Comparison of ENCODE assay signal across 8 mouse cellular contexts in genomic region chr17:45574129-45574761, GRCm38 (mm10). TPM values are rescaled to one million over a fixed set of nuclear protein-coding genes. Genes with fewer than 3 reads are reported as not detected.
DNase-seq lines count a peak whose midpoint lies in the region; ATAC-seq and TF ChIP-seq lines count a peak whose summit lies in the region.

No protein-coding gene starts in this region.

- H3K79me2 ChIP-seq in CH12.LX (replicated peaks; ENCODE audit: control insufficient read depth, extremely low read depth, insufficient read depth, poor library complexity, severe bottlenecking) = peaks cover 38% of the 10 kb centered on the region

- in situ Hi-C loops in CH12.LX (cut with MboI; ENCODE audit: low pct_ligation_motif_present, low pct_unique_long_range_greater_than_20kb, low sequenced_read_pairs) = no loop called here

- peaks cover 25 to 31% of the 10 kb centered on the region in 2 experiments for H3K36me3 ChIP-seq in CH12.LX (replicated peaks in 1 of 2; ENCODE audit: control insufficient read depth in 1 of 2, insufficient read depth in 1 of 2, low read length in 1 of 2)
- peaks cover 23% of the 10 kb centered on the region for H3K36me3 ChIP-seq in forebrain, embryonic 16.5 days (ENCODE audit: control insufficient read depth, insufficient read depth)
- peaks cover 25% of the 10 kb centered on the region for H3K36me3 ChIP-seq in neural tube, embryonic 15.5 days
- H3K36me3 ChIP-seq in thymus, adult 2 months (ENCODE audit: control insufficient read depth, insufficient read depth, low read length) = peaks cover 25% of the 10 kb centered on the region

- TF ChIP-seq POLR2A in CH12.LX (IDR thresholded peaks at IDR 0.05; ENCODE audit: low read depth, low read length) = 0 out of 2 replicates have a peak, but pooled peaks have one; percentile 15
- TF ChIP-seq POLR2A in thymus, adult 2 months (IDR thresholded peaks at IDR 0.05; ENCODE audit: control insufficient read depth, extremely low read depth, insufficient read depth, low read length, poor library complexity) = no peak

- peak; percentile 79 for ATAC-seq in forebrain, embryonic 16.5 days
- ATAC-seq in hematopoietic stem cell, adult 5-6 weeks (replicated peaks in 1 of 2; ENCODE audit: insufficient read depth in 1 of 2, low FRiP score in 2 of 2, low TSS enrichment in 1 of 2, low read depth in 1 of 2, poor library complexity in 2 of 2, severe bottlenecking in 2 of 2) = peak; percentile 27 to 33
- ATAC-seq in neural tube, embryonic 15.5 days (ENCODE audit: low FRiP score) = peak; percentile 73

- 0 out of 2 replicates have a peak, but pooled peaks have one; percentile 6 for TF ChIP-seq EP300 in CH12.LX (IDR thresholded peaks at IDR 0.05; ENCODE audit: low read length)

- peak overlapping the region; percentile 81 for H3K9ac ChIP-seq in CH12.LX (ENCODE audit: insufficient read depth, low read depth)
- peak overlapping the region; percentile 74 for H3K9ac ChIP-seq in forebrain, embryonic 16.5 days (replicated peaks; ENCODE audit: low read depth, low read length)
- H3K9ac ChIP-seq in neural tube, embryonic 15.5 days (replicated peaks) = peak overlapping the region; percentile 79

- H3K27ac ChIP-seq in CH12.LX (ENCODE audit: insufficient read depth, low read depth) = peak overlapping the region; percentile 90
- peak overlapping the region; percentile 98 for H3K27ac ChIP-seq in forebrain, embryonic 16.5 days (ENCODE audit: low read length)
- peak overlapping the region; percentile 100 for H3K27ac ChIP-seq in neural tube, embryonic 15.5 days (replicated peaks)
- H3K27ac ChIP-seq in thymus, adult 2 months (ENCODE audit: control insufficient read depth, insufficient read depth, low read length) = peak overlapping the region; percentile 94

- dilution Hi-C loops in CH12.LX (cut with MboI; ENCODE audit: extremely low pct_ligation_motif_present, extremely low pct_unique_long_range_greater_than_20kb, low sequenced_read_pairs) = no loop called here

- peak overlapping the region; percentile 52 for H3K4me2 ChIP-seq in CH12.LX (ENCODE audit: insufficient read depth, low read depth, poor library complexity, severe bottlenecking)
- H3K4me2 ChIP-seq in forebrain, embryonic 16.5 days (ENCODE audit: low read length) = peak overlapping the region; percentile 77
- peak overlapping the region; percentile 76 for H3K4me2 ChIP-seq in neural tube, embryonic 15.5 days

- H3K4me1 ChIP-seq in CH12.LX (ENCODE audit: control insufficient read depth in 1 of 2, insufficient read depth in 2 of 2) = peaks cover 14 to 36% of the 10 kb centered on the region in 2 experiments
- peaks cover 22% of the 10 kb centered on the region for H3K4me1 ChIP-seq in forebrain, embryonic 16.5 days (replicated peaks; ENCODE audit: control insufficient read depth, insufficient read depth, low read length)
- H3K4me1 ChIP-seq in neural tube, embryonic 15.5 days = peaks cover 44% of the 10 kb centered on the region
- H3K4me1 ChIP-seq in thymus, adult 2 months (replicated peaks; ENCODE audit: control insufficient read depth, insufficient read depth, low read length) = peaks cover 15% of the 10 kb centered on the region

- H3K4me3 ChIP-seq in CH12.LX (replicated peaks in 1 of 3; ENCODE audit: low read depth in 2 of 3, low read length in 2 of 3, poor library complexity in 1 of 3) = peak overlapping the region; percentile 72 to 93 (median 83)
- H3K4me3 ChIP-seq in forebrain, embryonic 16.5 days (replicated peaks; ENCODE audit: low read length) = peak overlapping the region; percentile 100
- H3K4me3 ChIP-seq in neural tube, embryonic 15.5 days (replicated peaks) = peak overlapping the region; percentile 99
- H3K4me3 ChIP-seq in thymus, adult 2 months (ENCODE audit: control insufficient read depth, insufficient read depth, low read length) = peak overlapping the region; percentile 70

- no peak for TF ChIP-seq RAD21 in CH12.LX (IDR thresholded peaks at IDR 0.05; ENCODE audit: low read depth, low read length)

- no peak for DNase-seq in CH12.LX (ENCODE audit: extremely low read depth)
- peak; percentile 92 for DNase-seq in cerebellum, adult 11-12 months
- peak; percentile 87 to 88 for DNase-seq in layer of hippocampus, adult 8-10 months (ENCODE audit: low spot score in 2 of 2)
- peak; percentile 78 to 79 for DNase-seq in lung, adult 18-20 months
- DNase-seq in thymus, adult 2 months = peak; percentile 78

- no peak for TF ChIP-seq CTCF in CH12.LX (conservative IDR thresholded peaks at IDR 0.05 in 1 of 2, IDR thresholded peaks at IDR 0.05 in 1 of 2; ENCODE audit: low read depth in 2 of 2, low read length in 2 of 2)
- no peak for TF ChIP-seq CTCF in thymus, adult 2 months (IDR thresholded peaks at IDR 0.05; ENCODE audit: borderline replicate concordance, control insufficient read depth, extremely low read depth, insufficient read depth, low read length, poor library complexity)

- no peaks in the 10 kb centered on the region for H3K9me3 ChIP-seq in CH12.LX (replicated peaks; ENCODE audit: low read length)
- H3K9me3 ChIP-seq in forebrain, embryonic 16.5 days (ENCODE audit: control insufficient read depth, low read length) = no peaks in the 10 kb centered on the region
- no peaks in the 10 kb centered on the region for H3K9me3 ChIP-seq in neural tube, embryonic 15.5 days (replicated peaks)

- 1% methylated on average over 17 of the region's 17 CpGs for whole genome bisulfite sequencing in forebrain, embryonic 16.5 days
- WGBS in neural tube, embryonic 15.5 days = 2% methylated on average over 17 of the region's 17 CpGs
- WGBS in thymus, adult 2 months = 3% methylated on average over 17 of the region's 17 CpGs

- no peaks in the 10 kb centered on the region for H3K27me3 ChIP-seq in CH12.LX (replicated peaks)
- no peaks in the 10 kb centered on the region for H3K27me3 ChIP-seq in forebrain, embryonic 16.5 days (replicated peaks; ENCODE audit: control insufficient read depth, insufficient read depth, low read length)
- no peaks in the 10 kb centered on the region for H3K27me3 ChIP-seq in neural tube, embryonic 15.5 days (replicated peaks)
- H3K27me3 ChIP-seq in thymus, adult 2 months (ENCODE audit: control insufficient read depth, insufficient read depth, low read length) = no peaks in the 10 kb centered on the region

TF ChIP-seq in CH12.LX, 34 proteins besides CTCF, POLR2A, EP300 and RAD21 (continues in another document):
- TF ChIP-seq USF1 (IDR thresholded peaks at IDR 0.05; ENCODE audit: low read depth, low read length) (no peak), TCF12 (IDR thresholded peaks at IDR 0.05; ENCODE audit: low read depth, low read length) (no peak), BHLHE40 (IDR thresholded peaks at IDR 0.05; ENCODE audit: low read depth, low read length) (no peak), MXI1 (IDR thresholded peaks at IDR 0.05; ENCODE audit: low read depth, low read length) (0 out of 2 replicates have a peak, but pooled peaks have one; percentile 11), CHD1 (IDR thresholded peaks at IDR 0.05; ENCODE audit: low read depth, low read length) (no peak)

RNA-seq across cellular contexts. Expression of gene Hsp90ab1, which starts 1.2 kb away (rescaled TPM):
- total RNA-seq in CH12.LX (2012; rRNA removed) (1,180 and 1,205 TPM in 2 replicates), CH12.LX (2014; rRNA removed) (607 and 790 TPM in 2 replicates)
- 4,858 and 5,122 TPM in 2 replicates for polyA plus RNA-seq in CH12.LX (2012; ENCODE audit: insufficient read length, low read depth)
- polyA plus RNA-seq in forebrain, embryonic 16.5 days (2015; fragmentation: Nextera tagmentation; extraction: Ambion mirVana) = 1,528 and 1,563 TPM in 2 replicates
- 2,119 and 2,880 TPM in 2 replicates for total RNA-seq in hematopoietic stem cell, adult 5-6 weeks (2017)
- 1,000 to 10,000 TPM; 1,566 to 2,023 (median 1,742) TPM for total RNA-seq in layer of hippocampus, adult 8-10 months (2022)
- 1,466 and 1,575 TPM in 2 replicates for polyA plus RNA-seq in neural tube, embryonic 15.5 days (2015; fragmentation: Nextera tagmentation; extraction: Ambion mirVana)
- 455 and 506 TPM in 2 replicates for polyA plus RNA-seq in thymus, adult 2 months (2012; rRNA removed)

RNA-seq across cellular contexts. Expression of gene Slc35b2, which starts 10.6 kb away (rescaled TPM):
- total RNA-seq in CH12.LX (2012; rRNA removed) (59.5 and 73.9 TPM in 2 replicates), CH12.LX (2014; rRNA removed) (89.3 and 101 TPM in 2 replicates)
- polyA plus RNA-seq in CH12.LX (2012; ENCODE audit: insufficient read length, low read depth) = 54.1 and 57.2 TPM in 2 replicates
- polyA plus RNA-seq in forebrain, embryonic 16.5 days (2015; fragmentation: Nextera tagmentation; extraction: Ambion mirVana) = 91.5 and 93.3 TPM in 2 replicates
- total RNA-seq in hematopoietic stem cell, adult 5-6 weeks (2017) = 64.8 and 76.7 TPM in 2 replicates
- 10 to 100 TPM; 26.6 to 35.6 (median 30.3) TPM for total RNA-seq in layer of hippocampus, adult 8-10 months (2022)
- polyA plus RNA-seq in neural tube, embryonic 15.5 days (2015; fragmentation: Nextera tagmentation; extraction: Ambion mirVana) = 86.3 and 99.5 TPM in 2 replicates
- 135 and 137 TPM in 2 replicates for polyA plus RNA-seq in thymus, adult 2 months (2012; rRNA removed)

RNA-seq across cellular contexts. Expression of gene Nfkbie, which starts 18.7 kb away (rescaled TPM):
- total RNA-seq in CH12.LX (2012; rRNA removed) = 91.5 and 136 TPM in 2 replicates
- 87.4 and 90.0 TPM in 2 replicates for total RNA-seq in CH12.LX (2014; rRNA removed)
- 76.6 and 78.7 TPM in 2 replicates for polyA plus RNA-seq in CH12.LX (2012; ENCODE audit: insufficient read length, low read depth)
- polyA plus RNA-seq in forebrain, embryonic 16.5 days (2015; fragmentation: Nextera tagmentation; extraction: Ambion mirVana) = 3.9 and 5.0 TPM in 2 replicates
- total RNA-seq in hematopoietic stem cell, adult 5-6 weeks (2017) = 20.5 and 22.7 TPM in 2 replicates
- total RNA-seq in layer of hippocampus, adult 8-10 months (2022) = 1 to 10 TPM; 2.3 to 3.3 (median 2.7) TPM
- 4.8 and 10.1 TPM in 2 replicates for polyA plus RNA-seq in neural tube, embryonic 15.5 days (2015; fragmentation: Nextera tagmentation; extraction: Ambion mirVana)
- polyA plus RNA-seq in thymus, adult 2 months (2012; rRNA removed) = 64.5 and 77.4 TPM in 2 replicates

RNA-seq across cellular contexts. Expression of gene Tmem151b, which starts 24.8 kb away (rescaled TPM):
- 0.42 and 0.50 TPM in 2 replicates for total RNA-seq in CH12.LX (2012; rRNA removed)
- total RNA-seq in CH12.LX (2014; rRNA removed) = 0.12 and 0.30 TPM in 2 replicates
- polyA plus RNA-seq in CH12.LX (2012; ENCODE audit: insufficient read length, low read depth) = 0.53 and 0.72 TPM in 2 replicates
- 37.4 and 41.3 TPM in 2 replicates for polyA plus RNA-seq in forebrain, embryonic 16.5 days (2015; fragmentation: Nextera tagmentation; extraction: Ambion mirVana)
- 0.25 TPM in 2 replicates for total RNA-seq in hematopoietic stem cell, adult 5-6 weeks (2017)
- total RNA-seq in layer of hippocampus, adult 8-10 months (2022) = 100 to 1,000 TPM in 3 of 4 experiments, 10 to 100 TPM in 1; 91.5 to 121 (median 111) TPM
- polyA plus RNA-seq in neural tube, embryonic 15.5 days (2015; fragmentation: Nextera tagmentation; extraction: Ambion mirVana) = 21.2 and 25.6 TPM in 2 replicates
- 44.6 and 65.5 TPM in 2 replicates for polyA plus RNA-seq in thymus, adult 2 months (2012; rRNA removed)

RNA-seq across cellular contexts. Expression of gene Slc29a1, which starts 25.2 kb away (rescaled TPM):
- total RNA-seq in CH12.LX (2012; rRNA removed) (58.4 and 66.9 TPM in 2 replicates), CH12.LX (2014; rRNA removed) (69.2 and 72.1 TPM in 2 replicates)
- polyA plus RNA-seq in CH12.LX (2012; ENCODE audit: insufficient read length, low read depth) = 74.2 and 88.0 TPM in 2 replicates
- 79.7 and 85.1 TPM in 2 replicates for polyA plus RNA-seq in forebrain, embryonic 16.5 days (2015; fragmentation: Nextera tagmentation; extraction: Ambion mirVana)
- 70.4 and 70.6 TPM in 2 replicates for total RNA-seq in hematopoietic stem cell, adult 5-6 weeks (2017)
- 10 to 100 TPM; 19.4 to 26.3 (median 21.0) TPM for total RNA-seq in layer of hippocampus, adult 8-10 months (2022)
- 42.8 and 77.5 TPM in 2 replicates for polyA plus RNA-seq in neural tube, embryonic 15.5 days (2015; fragmentation: Nextera tagmentation; extraction: Ambion mirVana)
- polyA plus RNA-seq in thymus, adult 2 months (2012; rRNA removed) = 358 and 385 TPM in 2 replicates
